Mouse (Mus musculus) hindlimb bud, embryonic 11.5 days (tissue): ENCODE measurements around the gene Sppl2c.

Experiments used
- DNase-seq: peaks from one replicate; pipeline ENCODE4 v3.0.0-alpha.2; 2012; ENCODE audit warnings: low read depth, low spot score; ENCODE audit errors: extremely low spot score

Sppl2c gene

DNA sequence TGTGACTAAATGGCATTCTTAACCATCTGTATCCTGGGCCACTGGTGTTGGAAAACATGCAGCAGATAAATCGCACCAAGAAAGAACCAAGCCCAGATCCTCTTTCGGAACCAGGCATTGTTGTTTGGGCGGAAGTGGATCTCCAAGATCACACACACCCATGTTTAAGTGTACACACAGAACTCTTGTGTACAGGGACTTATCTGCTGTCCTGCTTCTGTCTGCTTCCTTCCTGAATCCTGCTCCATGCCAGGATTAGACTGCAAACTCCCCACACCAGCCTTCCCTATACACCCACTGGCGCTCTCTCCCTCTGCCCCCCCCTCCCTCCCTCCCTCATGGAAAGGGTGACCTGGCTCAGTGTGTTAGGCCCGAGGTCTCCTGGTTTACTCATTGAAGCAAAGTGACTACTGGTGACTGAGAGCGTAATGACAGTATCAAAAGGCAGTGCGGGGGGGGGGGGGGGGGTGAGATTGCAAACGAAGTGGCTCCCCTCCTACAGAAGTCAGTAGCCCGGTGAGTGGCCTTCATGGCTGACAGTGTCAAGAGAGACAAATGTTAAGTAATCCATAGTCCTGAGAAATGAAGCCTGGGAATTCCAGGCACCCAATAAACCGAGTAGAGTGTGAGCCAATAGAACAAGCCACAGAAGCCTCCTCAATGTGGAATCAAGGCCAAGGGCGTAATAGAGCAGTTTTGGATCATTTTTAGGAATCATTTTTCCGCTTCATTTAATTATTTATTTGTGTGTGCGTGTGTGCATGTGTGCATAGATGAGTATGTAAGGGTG lies 52.0 kb downstream of the Sppl2c start:
- no peak for DNase-seq
